Mouse (Mus musculus) gastrocnemius, postnatal 10 days (tissue): ENCODE measurements around the gene Mical2. TPM values are rescaled to one million over a fixed set of nuclear protein-coding genes. Genes with fewer than 3 reads are reported as not detected.

Experiments
- DNase-seq: peaks from one replicate; pipeline ENCODE4 v3.0.0; 2021; ENCODE audit warnings: mixed read lengths
- total RNA-seq, 2 experiments: library from RNA; stranded (reverse); gene quantifications; 2 replicates each; pipeline ENCODE4 v1.2.3; 2021

Mical2 gene
- total RNA-seq, 2 experiments from 2014 or later = 41.4 to 50.9 TPM

GRCm38 (mm10) chr7:112316239-112316638, 90.6 kb downstream of the Mical2 start:
- DNase-seq = peak; percentile 62

DNA sequence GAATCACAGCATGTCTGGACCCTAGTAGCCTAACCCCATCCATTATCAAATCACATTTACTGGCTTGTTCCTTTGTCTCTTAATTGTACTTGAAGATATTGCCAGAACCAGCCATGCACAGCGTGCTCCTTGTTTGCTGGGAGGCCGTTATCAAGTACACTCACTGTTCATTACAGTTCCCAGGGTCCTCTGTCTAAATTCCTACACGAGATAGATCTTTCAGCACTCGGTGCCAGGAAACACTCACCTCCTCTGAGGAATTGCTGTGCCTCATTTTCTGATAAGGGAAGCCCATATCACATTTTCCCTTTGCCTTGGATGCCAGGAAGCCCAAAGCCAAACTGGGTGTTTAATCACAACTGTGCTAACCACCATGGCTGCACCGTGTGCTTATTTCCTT, 91.8 kb downstream of the Mical2 start:
- DNase-seq = no peak

DNA sequence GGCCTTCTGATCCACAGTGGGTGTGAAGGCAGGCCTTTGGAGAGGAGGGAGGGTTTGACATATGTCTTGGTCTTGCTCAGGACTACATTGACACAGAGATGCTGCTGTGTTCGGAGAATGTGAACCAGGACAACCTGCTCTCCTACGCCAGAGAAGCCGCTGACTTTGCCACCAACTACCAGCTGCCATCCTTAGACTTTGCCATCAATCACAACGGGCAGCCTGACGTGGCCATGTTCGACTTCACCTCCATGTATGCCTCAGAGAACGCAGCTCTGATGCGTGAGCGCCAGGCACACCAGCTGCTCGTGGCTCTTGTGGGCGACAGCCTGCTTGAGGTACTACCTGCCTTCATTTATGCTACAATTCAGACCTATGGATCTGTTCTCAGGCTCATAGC, 92.7 kb downstream of the Mical2 start:
- DNase-seq = no peak

DNA sequence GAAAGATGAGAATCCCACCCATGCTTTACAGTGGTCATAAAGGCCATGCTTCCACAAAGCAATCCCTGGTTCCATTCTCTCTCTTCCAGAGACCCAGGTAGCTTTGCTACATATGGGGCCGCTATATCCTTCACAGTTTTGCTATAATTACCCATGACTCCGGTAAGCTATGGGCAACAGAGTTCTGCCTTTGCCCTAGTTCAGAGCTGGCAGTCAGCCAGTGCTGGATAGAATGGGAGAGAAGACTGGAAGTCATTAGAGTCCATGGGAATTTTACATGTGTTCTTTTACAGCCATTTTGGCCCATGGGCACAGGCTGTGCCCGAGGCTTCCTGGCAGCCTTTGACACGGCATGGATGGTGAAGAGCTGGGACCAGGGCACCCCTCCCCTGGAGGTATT, 93.8 kb downstream of the Mical2 start:
- peak; percentile 34 for DNase-seq

DNA sequence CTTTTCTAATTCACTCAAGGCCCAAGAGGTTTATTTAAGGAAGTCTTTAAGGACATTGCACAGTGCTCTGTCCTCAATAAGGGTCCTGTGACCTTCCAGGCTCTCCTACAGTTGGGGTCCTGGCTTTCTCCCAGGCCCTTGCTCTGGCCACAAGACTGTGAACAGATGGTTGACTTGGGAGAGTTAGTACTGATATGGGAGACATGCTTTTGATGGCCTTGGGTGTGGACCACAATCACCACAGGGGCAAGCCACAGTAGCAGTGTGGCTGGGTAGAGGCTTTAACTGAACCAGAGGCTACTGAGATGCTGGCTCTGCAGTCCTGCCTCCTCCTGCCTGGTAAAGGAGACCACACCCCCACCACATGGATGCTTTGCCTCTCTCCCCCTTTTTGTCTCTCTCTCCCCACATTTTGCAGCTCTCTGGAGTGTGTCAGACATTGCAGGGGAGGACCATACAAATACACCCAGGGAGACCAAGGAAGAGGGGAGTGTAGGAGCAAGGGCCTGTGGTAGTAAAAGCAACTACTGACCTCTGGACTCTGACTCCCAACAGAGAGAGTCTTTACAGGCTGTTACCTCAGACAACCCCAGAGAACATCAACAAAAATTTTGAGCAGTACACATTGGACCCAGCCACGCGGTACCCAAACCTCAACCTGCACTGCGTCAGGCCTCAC, 94.5 kb downstream of the Mical2 start:
- no peak for DNase-seq

DNA sequence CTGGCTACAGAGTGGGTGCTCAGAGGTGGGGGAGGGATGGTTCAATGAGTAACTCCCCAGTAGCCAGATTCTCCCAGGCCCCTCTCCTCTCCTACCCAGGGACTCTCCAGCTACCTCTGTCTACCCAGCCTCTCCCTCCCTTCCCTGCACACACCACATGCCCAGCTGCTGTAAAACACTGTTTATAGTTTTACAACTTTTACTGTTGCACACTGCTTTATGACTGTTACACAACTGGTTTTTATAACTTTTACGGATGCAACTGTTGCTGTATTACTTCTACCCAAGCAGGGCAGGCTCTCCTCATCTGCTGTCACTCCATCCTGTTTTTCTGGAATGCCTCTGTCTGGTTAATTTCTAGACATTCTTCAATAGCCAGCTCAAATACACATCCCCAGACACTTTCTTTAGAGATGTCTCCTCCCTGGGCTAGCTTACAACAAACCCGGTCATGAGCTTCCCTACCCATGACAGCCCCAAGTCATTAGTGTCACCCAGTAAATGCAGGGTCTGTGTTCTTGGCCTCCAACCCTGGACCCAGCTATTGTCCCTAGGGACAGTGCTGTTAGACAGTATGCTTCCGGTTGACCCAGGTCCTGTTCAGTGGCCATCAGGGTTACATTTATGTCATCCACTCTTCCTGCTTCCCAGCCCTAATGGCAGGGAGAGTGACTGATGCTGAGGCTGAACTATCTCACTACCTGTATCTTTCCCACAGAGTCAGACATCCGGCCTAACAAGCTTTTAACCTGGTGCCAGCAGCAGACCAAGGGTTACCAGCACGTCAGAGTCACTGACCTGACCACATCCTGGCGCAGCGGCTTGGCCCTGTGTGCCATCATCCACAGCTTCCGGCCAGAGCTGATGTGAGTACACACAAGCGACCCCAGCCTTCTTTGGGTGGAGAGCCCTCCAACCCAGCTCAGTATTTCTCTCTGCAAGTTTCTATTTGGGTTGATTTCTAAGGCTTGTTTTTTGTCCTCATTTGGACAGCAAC, 96.4 kb downstream of the Mical2 start:
- no peak for DNase-seq

GRCm38 (mm10) chr7:112324577-112324976, 98.9 kb downstream of the Mical2 start:
- DNase-seq = no peak

GRCm38 (mm10) chr7:112326852-112327251, 101.2 kb downstream of the Mical2 start:
- no peak for DNase-seq

- peak; percentile 31 for DNase-seq
These were observed 103.3 kb downstream of the Mical2 start for GRCm38 (mm10) chr7:112328969-112329368.

GRCm38 (mm10) chr7:112329496-112329895, 103.8 kb downstream of the Mical2 start:
- no peak for DNase-seq

- no peak for DNase-seq
These were observed 105.3 kb downstream of the Mical2 start for GRCm38 (mm10) chr7:112330935-112331334.

DNA sequence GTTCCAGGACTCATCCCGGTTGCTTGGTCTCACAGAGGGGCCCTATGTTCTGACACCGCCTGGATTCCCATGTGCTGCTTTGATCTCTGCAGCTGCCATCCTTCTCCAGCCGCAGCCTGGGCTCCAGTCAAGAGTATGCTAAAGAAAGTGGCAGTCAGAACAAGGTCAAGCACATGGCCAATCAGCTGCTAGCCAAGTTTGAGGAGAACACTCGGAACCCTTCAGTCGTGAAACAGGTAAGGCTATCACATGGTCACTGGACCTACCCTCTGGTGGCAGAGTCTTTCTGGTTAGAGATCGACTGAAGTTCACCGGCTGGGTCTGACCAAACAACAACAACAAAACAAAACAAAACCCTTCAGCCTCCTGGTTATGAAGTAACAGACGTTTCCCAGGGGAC, 106.1 kb downstream of the Mical2 start:
- DNase-seq = no peak

DNA sequence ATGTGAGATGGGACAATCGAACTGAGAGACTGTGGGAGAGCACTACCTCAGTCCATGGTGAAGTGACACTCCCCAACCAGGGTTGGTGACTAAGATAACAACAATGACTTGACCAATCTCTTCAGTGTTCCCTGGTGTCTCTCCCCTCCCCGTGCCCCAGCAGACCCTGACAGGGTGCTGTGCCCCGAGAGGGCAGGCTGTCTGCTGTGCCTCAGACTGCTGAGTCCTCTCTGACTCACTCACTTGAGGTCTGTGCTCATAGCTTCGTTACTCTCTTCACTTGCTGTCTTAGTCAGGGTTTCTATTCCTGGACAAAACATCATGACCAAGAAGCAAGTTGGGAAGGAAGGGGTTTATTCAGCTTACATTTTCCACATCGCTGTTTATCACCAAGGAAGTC, 106.8 kb downstream of the Mical2 start:
- no peak for DNase-seq

- peak; percentile 58 for DNase-seq
These were observed 107.7 kb downstream of the Mical2 start for GRCm38 (mm10) chr7:112333404-112333803.

DNA sequence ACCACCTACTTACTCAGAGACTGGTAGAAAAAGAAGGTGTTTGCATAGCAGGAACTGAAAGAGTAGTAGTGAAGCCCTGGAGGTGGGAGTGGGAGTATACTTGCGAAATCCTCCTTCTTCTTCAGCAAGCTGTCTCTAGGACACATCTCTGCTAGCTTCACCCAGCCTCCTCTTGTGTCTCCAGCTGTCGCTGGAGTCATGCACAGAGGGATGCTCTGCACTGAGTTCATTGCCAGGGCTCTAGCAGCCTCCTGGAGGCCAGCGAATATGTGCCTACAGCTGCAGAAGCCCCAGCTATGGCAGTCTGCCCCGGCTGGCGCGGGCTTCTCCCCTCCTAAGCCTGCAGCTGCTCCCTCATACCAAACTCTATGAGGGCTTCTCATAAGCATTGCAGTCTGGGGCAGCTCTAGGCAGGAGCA, 110.6 kb downstream of the Mical2 start:
- peak; percentile 87 for DNase-seq

- DNase-seq = peak; percentile 41
These were observed 111.1 kb downstream of the Mical2 start for GRCm38 (mm10) chr7:112336769-112337168.

DNA sequence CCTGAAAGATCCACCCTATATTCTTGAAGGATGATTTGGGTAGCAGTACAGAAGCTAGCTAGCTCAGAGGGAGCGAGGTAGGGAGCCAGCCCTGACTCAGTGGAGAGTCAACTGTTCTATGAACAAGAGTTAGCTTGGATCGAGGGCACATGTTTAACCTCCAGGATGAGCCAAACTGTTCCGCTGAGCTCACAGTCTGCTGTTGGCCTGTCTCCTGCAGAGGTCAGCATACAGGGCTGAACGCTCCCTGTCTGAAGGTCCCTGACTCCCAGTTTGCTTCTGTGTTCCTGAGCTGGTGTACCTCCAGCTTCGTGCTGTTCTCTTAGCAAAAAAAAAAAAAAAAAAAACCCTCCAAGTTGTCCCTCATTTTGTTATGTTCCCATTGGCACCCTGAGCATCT, 112.1 kb downstream of the Mical2 start:
- DNase-seq = no peak

- no peak for DNase-seq
These were observed 115.4 kb downstream of the Mical2 start for GRCm38 (mm10) chr7:112341052-112341451.

- no peak for DNase-seq
These were observed 120.0 kb downstream of the Mical2 start for GRCm38 (mm10) chr7:112345687-112346086.

DNA sequence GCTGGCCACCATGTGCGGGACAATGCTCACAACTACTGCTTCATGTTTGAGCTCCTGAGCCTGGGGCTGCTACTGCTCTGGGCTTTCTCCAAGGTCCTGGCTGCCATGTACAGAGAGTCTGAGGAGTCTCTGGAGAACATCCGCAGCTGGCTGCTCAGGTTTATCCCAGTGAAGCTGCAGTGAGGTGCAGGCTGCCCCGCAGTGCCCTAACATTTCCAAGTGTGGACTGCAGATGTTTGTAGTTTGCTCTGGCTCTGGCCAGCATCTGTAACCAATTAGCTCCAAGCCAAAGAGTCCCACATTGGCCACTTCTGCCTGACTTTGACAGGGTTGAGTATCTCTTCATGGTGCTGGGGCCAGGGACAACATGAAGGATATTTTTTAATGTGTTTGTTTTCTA, 125.9 kb downstream of the Mical2 start:
- no peak for DNase-seq

DNA sequence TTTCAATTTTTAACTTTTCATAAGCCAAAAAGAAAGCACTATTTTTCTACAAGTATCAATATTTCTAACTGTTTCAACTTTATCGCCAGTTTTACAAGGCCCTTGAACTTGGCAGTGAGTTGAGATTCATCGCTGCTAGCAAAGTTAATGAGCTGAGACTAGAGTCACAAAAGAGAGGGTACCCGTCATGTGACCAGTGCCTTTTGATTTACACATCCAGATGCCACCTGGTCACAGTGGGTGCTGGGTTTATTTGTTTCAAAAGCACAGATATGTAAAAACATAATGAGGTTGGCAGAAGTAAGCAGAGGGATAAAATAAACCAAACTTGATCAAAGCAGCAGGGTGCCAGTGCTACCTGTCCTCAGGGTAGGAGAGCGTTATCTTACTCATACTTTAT, 126.3 kb downstream of the Mical2 start:
- DNase-seq = no peak

- DNase-seq = no peak
These were observed 127.4 kb downstream of the Mical2 start for GRCm38 (mm10) chr7:112353011-112353410.

DNA sequence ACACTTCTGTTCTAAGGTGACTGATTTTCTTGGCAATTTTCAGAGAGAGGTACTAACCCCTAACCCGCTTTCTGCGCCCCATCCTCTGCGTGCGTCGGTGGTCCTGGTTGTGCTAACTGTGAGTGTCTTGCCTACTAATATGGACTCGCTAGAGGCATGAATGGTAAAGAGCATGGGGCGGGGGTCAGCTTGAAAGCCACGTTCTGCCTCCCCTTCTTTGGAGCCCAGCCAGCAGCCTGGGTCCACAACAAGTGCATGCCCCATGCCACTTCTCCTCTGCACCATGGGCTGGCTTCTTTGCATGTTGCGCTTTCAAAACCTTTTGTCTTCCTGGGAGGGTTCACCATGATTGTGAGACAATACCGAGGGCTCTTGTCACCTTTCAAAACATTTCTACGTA, 128.3 kb downstream of the Mical2 start:
- no peak for DNase-seq
